In genomic region chr8:69900895-69901451, GRCm38 (mm10) we compare ENCODE assay signal across 7 mouse cellular contexts. TPM values are rescaled to one million over a fixed set of nuclear protein-coding genes. Genes with fewer than 3 reads are reported as not detected.
DNase-seq lines count a peak whose midpoint lies in the region; ATAC-seq and TF ChIP-seq lines count a peak whose summit lies in the region.

No protein-coding gene starts in this region.

- H3K27ac ChIP-seq in lung, postnatal 0 days (ENCODE audit: low read length) = peak overlapping the region; percentile 71
- H3K27ac ChIP-seq in embryonic fibroblast, embryonic 13.5 days (ENCODE audit: insufficient read depth, low read length) = peak overlapping the region; percentile 58
- H3K27ac ChIP-seq in kidney, postnatal 0 days = peak overlapping the region; percentile 85
- peak overlapping the region; percentile 91 for H3K27ac ChIP-seq in stomach, embryonic 14.5 days (ENCODE audit: low read length)

- no peaks in the 10 kb centered on the region for H3K36me3 ChIP-seq in lung, postnatal 0 days (ENCODE audit: insufficient read depth, low read length)
- 0 out of 2 replicates have a peak, but pooled peaks cover 3% of the 10 kb centered on the region for H3K36me3 ChIP-seq in kidney, postnatal 0 days (ENCODE audit: insufficient read depth, low read length)
- H3K36me3 ChIP-seq in stomach, embryonic 14.5 days (ENCODE audit: control insufficient read depth, insufficient read depth, low read length) = 0 out of 2 replicates have a peak, but pooled peaks cover 2% of the 10 kb centered on the region

- no peak for TF ChIP-seq CTCF in lung, postnatal 0 days (IDR thresholded peaks at IDR 0.05)
- no peak for TF ChIP-seq CTCF in embryonic fibroblast, embryonic 13.5 days (IDR thresholded peaks at IDR 0.05; ENCODE audit: borderline replicate concordance, insufficient read depth, low read length)
- TF ChIP-seq CTCF in kidney, postnatal 0 days (IDR thresholded peaks at IDR 0.05; ENCODE audit: low read depth) = no peak

- H3K9ac ChIP-seq in lung, postnatal 0 days (replicated peaks; ENCODE audit: low read depth) = peak overlapping the region; percentile 63
- peak overlapping the region; percentile 68 for H3K9ac ChIP-seq in kidney, postnatal 0 days (ENCODE audit: low read depth, low read length)
- H3K9ac ChIP-seq in stomach, embryonic 14.5 days (replicated peaks; ENCODE audit: low read depth, low read length) = peak overlapping the region; percentile 68

- H3K4me1 ChIP-seq in lung, postnatal 0 days (ENCODE audit: insufficient read depth, low read depth, low read length) = peaks cover 16% of the 10 kb centered on the region
- peaks cover 3% of the 10 kb centered on the region for H3K4me1 ChIP-seq in embryonic fibroblast, embryonic 13.5 days (ENCODE audit: control insufficient read depth, insufficient read depth, low read length)
- peaks cover 5% of the 10 kb centered on the region; the same call in 1 of the 2 replicates for H3K4me1 ChIP-seq in kidney, postnatal 0 days (replicated peaks; ENCODE audit: insufficient read depth, low read length)
- peaks cover 11% of the 10 kb centered on the region; the same call in 1 of the 2 replicates for H3K4me1 ChIP-seq in stomach, embryonic 14.5 days (ENCODE audit: control insufficient read depth, insufficient read depth, low read length)

- no peak for TF ChIP-seq POLR2A in embryonic fibroblast, embryonic 13.5 days (IDR thresholded peaks at IDR 0.05; ENCODE audit: low read depth, low read length)

- TF ChIP-seq EP300 in lung, postnatal 0 days (IDR thresholded peaks at IDR 0.05) = no peak

- H3K9me3 ChIP-seq in lung, postnatal 0 days (ENCODE audit: low read length) = no peaks in the 10 kb centered on the region
- H3K9me3 ChIP-seq in kidney, postnatal 0 days (replicated peaks; ENCODE audit: low read length) = no peaks in the 10 kb centered on the region
- H3K9me3 ChIP-seq in stomach, embryonic 14.5 days (ENCODE audit: control insufficient read depth, low read depth, low read length) = no peaks in the 10 kb centered on the region

- peak overlapping the region; percentile 74 for H3K4me3 ChIP-seq in lung, postnatal 0 days (ENCODE audit: low read depth, low read length)
- peak overlapping the region; percentile 68 for H3K4me3 ChIP-seq in embryonic fibroblast, embryonic 13.5 days (ENCODE audit: insufficient read depth, low read length)
- H3K4me3 ChIP-seq in kidney, postnatal 0 days (replicated peaks; ENCODE audit: low read depth, low read length) = peak overlapping the region; percentile 55
- peak overlapping the region; percentile 75 for H3K4me3 ChIP-seq in stomach, embryonic 14.5 days (ENCODE audit: low read depth, low read length)

- no peaks in the 10 kb centered on the region for H3K27me3 ChIP-seq in lung, postnatal 0 days (replicated peaks; ENCODE audit: insufficient read depth, low read length)
- no peaks in the 10 kb centered on the region for H3K27me3 ChIP-seq in kidney, postnatal 0 days (ENCODE audit: insufficient read depth, low read length)
- no peaks in the 10 kb centered on the region for H3K27me3 ChIP-seq in stomach, embryonic 14.5 days (ENCODE audit: control insufficient read depth, insufficient read depth, low read length)

- 12% methylated on average over 12 of the region's 12 CpGs for WGBS in lung, postnatal 0 days
- 19% methylated on average over 12 of the region's 12 CpGs for WGBS in kidney, postnatal 0 days
- 16% methylated on average over 12 of the region's 12 CpGs for WGBS in stomach, embryonic 14.5 days

- no peak for ATAC-seq in lung, postnatal 0 days
- no peak for ATAC-seq in kidney, postnatal 0 days (replicated peaks; ENCODE audit: low FRiP score, low read depth)
- no peak for ATAC-seq in stomach, embryonic 14.5 days (ENCODE audit: insufficient number of reproducible peaks, insufficient read depth, low FRiP score, low read depth)

- no peak for DNase-seq in lung, postnatal 0 days (ENCODE audit: low spot score)
- DNase-seq in lung, adult 18-20 months = no peak
- no peak for DNase-seq in kidney, postnatal 0 days (ENCODE audit: low spot score)
- DNase-seq in layer of hippocampus, adult 11-12 months (ENCODE audit: low spot score) = no peak
- no peak for DNase-seq in thymus, postnatal 0 days (ENCODE audit: low spot score)

- peak overlapping the region; percentile 88 for H3K4me2 ChIP-seq in lung, postnatal 0 days (replicated peaks; ENCODE audit: low read depth, low read length)
- H3K4me2 ChIP-seq in kidney, postnatal 0 days (ENCODE audit: low read length) = peak overlapping the region; percentile 84
- peak overlapping the region; percentile 98 for H3K4me2 ChIP-seq in stomach, embryonic 14.5 days (replicated peaks; ENCODE audit: low read depth, low read length)

RNA-seq across cellular contexts. Expression of gene Tssk6, which starts 1.0 kb away (rescaled TPM):
- polyA plus RNA-seq in lung, postnatal 0 days (2015; fragmentation: Nextera tagmentation; extraction: Ambion mirVana) = 1.9 and 2.3 TPM in 2 replicates
- polyA plus RNA-seq in embryonic fibroblast, embryonic 13.5 days (2011; ENCODE audit: insufficient read length, low read depth, missing spikeins) = 0.39 and 0.50 TPM in 2 replicates
- polyA plus RNA-seq in kidney, postnatal 0 days (2015; fragmentation: Nextera tagmentation; extraction: Ambion mirVana) = 3.8 and 4.0 TPM in 2 replicates
- 3.4 and 3.9 TPM in 2 replicates for polyA plus RNA-seq in stomach, embryonic 14.5 days (2014; fragmentation: Nextera tagmentation; extraction: Ambion mirVana)
- polyA plus RNA-seq in thymus, postnatal 0 days (2015; fragmentation: Nextera tagmentation; extraction: Ambion mirVana) = 5.0 and 5.1 TPM in 2 replicates

RNA-seq across cellular contexts. Expression of gene Ndufa13, which starts 1.4 kb away (rescaled TPM):
- 165 and 177 TPM in 2 replicates for polyA plus RNA-seq in lung, postnatal 0 days (2015; fragmentation: Nextera tagmentation; extraction: Ambion mirVana)
- polyA plus RNA-seq in embryonic fibroblast, embryonic 13.5 days (2011; ENCODE audit: insufficient read length, low read depth, missing spikeins) = 62.9 and 77.5 TPM in 2 replicates
- 288 and 310 TPM in 2 replicates for polyA plus RNA-seq in kidney, postnatal 0 days (2015; fragmentation: Nextera tagmentation; extraction: Ambion mirVana)
- polyA plus RNA-seq in stomach, embryonic 14.5 days (2014; fragmentation: Nextera tagmentation; extraction: Ambion mirVana) = 190 and 202 TPM in 2 replicates
- 228 and 241 TPM in 2 replicates for polyA plus RNA-seq in thymus, postnatal 0 days (2015; fragmentation: Nextera tagmentation; extraction: Ambion mirVana)

RNA-seq across cellular contexts. Expression of gene Yjefn3, which starts 1.5 kb away (rescaled TPM):
- 2.1 and 3.4 TPM in 2 replicates for polyA plus RNA-seq in lung, postnatal 0 days (2015; fragmentation: Nextera tagmentation; extraction: Ambion mirVana)
- polyA plus RNA-seq in embryonic fibroblast, embryonic 13.5 days (2011; ENCODE audit: insufficient read length, low read depth, missing spikeins) = not detected in 2 replicates
- 4.8 and 5.2 TPM in 2 replicates for polyA plus RNA-seq in kidney, postnatal 0 days (2015; fragmentation: Nextera tagmentation; extraction: Ambion mirVana)
- polyA plus RNA-seq in stomach, embryonic 14.5 days (2014; fragmentation: Nextera tagmentation; extraction: Ambion mirVana) = 3.7 and 4.9 TPM in 2 replicates
- 3.7 and 4.0 TPM in 2 replicates for polyA plus RNA-seq in thymus, postnatal 0 days (2015; fragmentation: Nextera tagmentation; extraction: Ambion mirVana)

RNA-seq across cellular contexts. Expression of gene Cilp2, which starts 13.5 kb away (rescaled TPM):
- 0.17 and 0.36 TPM in 2 replicates for polyA plus RNA-seq in lung, postnatal 0 days (2015; fragmentation: Nextera tagmentation; extraction: Ambion mirVana)
- polyA plus RNA-seq in embryonic fibroblast, embryonic 13.5 days (2011; ENCODE audit: insufficient read length, low read depth, missing spikeins) = not detected in 2 replicates
- 0.69 and 0.75 TPM in 2 replicates for polyA plus RNA-seq in kidney, postnatal 0 days (2015; fragmentation: Nextera tagmentation; extraction: Ambion mirVana)
- 0.42 and 0.64 TPM in 2 replicates for polyA plus RNA-seq in stomach, embryonic 14.5 days (2014; fragmentation: Nextera tagmentation; extraction: Ambion mirVana)
- polyA plus RNA-seq in thymus, postnatal 0 days (2015; fragmentation: Nextera tagmentation; extraction: Ambion mirVana) = 0.09 and 0.16 TPM in 2 replicates
